Mouse (Mus musculus) liver, embryonic 13.5 days (tissue): Measurements from ENCODE around the gene Pde8a. TPM values are rescaled to one million over a fixed set of nuclear protein-coding genes. Genes with fewer than 3 reads are reported as not detected.
A peak's percentile ranks its signal among the peaks of the same experiment; 100 is the strongest.

Experiments used
- ATAC-seq: fragments of 200-750 bp; cut with Nextera tagmentation; 2 replicates; pipeline ENCODE4 v1.8.0; 2017; ENCODE audit warnings: low read depth, mild to moderate bottlenecking, moderate number of reproducible peaks, moderate library complexity
- DNase-seq: peaks from one replicate; pipeline ENCODE4 v3.0.0; 2022
- H3K27ac ChIP-seq: fragments of 300-500 bp; sonication (generic); 2 replicates; pipeline ENCODE4 v1.5.1; 2015; ENCODE audit warnings: moderate library complexity, mild to moderate bottlenecking, inconsistent platforms
- H3K27me3 ChIP-seq: fragments of 300-500 bp; sonication (generic); 2 replicates; pipeline ENCODE4 v1.6.1; 2015; ENCODE audit warnings: mild to moderate bottlenecking, inconsistent platforms
- H3K36me3 ChIP-seq: fragments of 300-500 bp; sonication (generic); 2 replicates; pipeline ENCODE4 v1.6.1; 2015; ENCODE audit warnings: mild to moderate bottlenecking, inconsistent platforms
- H3K4me1 ChIP-seq: fragments of 300-500 bp; sonication (generic); replicated peaks from 2 replicates; pipeline ENCODE4 v1.6.1; 2015; ENCODE audit warnings: inconsistent platforms
- H3K4me2 ChIP-seq: fragments of 300-500 bp; sonication (generic); 2 replicates; pipeline ENCODE4 v1.6.1; 2015; ENCODE audit warnings: inconsistent platforms, mild to moderate bottlenecking, moderate library complexity
- H3K4me3 ChIP-seq: fragments of 300-500 bp; sonication (generic); replicated peaks from 2 replicates; pipeline ENCODE4 v1.5.1; 2015; ENCODE audit warnings: mild to moderate bottlenecking, inconsistent platforms
- H3K9ac ChIP-seq: fragments of 300-500 bp; sonication (generic); 2 replicates; pipeline ENCODE4 v1.6.1; 2015; ENCODE audit warnings: mild to moderate bottlenecking, inconsistent platforms
- H3K9me3 ChIP-seq: fragments of 300-500 bp; sonication (generic); replicated peaks from 2 replicates; pipeline ENCODE4 v1.6.1; 2016; ENCODE audit warnings: inconsistent platforms
- WGBS: fragments of 180-500 bp; shearing (Covaris S2); methylation state at CpG from one replicate; pipeline ENCODE4 v1.1.7; 2015; ENCODE audit not compliant: insufficient replicate concordance; 5-methylcytosine and 5-hydroxymethylcytosine counted together
- polyA plus RNA-seq: library from polyadenylated mRNA; unstranded; fragments of >200 nt; fragmentation: Nextera tagmentation; extraction: Ambion mirVana; gene quantifications from 2 replicates; pipeline ENCODE4 v1.2.1, GENCODE M21; 2015

Gene Pde8a
- polyA plus RNA-seq, 1 experiment from 2014 or later, result 1.2 TPM

GRCm38 (mm10) chr7:81235600-81236223, 22.3 kb downstream of the Pde8a start:
- no peak for ATAC-seq
- 69% methylated on average over 4 of the region's 4 CpGs for WGBS
- Histone ChIP-seq H3K9ac (no peak overlapping the region), H3K4me3 (no peak overlapping the region), H3K9me3 (no peaks in the 10 kb centered on the region), H3K27ac (no peak overlapping the region), H3K27me3 (no peaks in the 10 kb centered on the region), H3K4me1 (no peaks in the 10 kb centered on the region), H3K36me3 (no peaks in the 10 kb centered on the region), H3K4me2 (no peak overlapping the region)
- no peak for DNase-seq

- 32% methylated on average over 5 of the region's 5 CpGs for WGBS
- Histone ChIP-seq H3K36me3 (no peaks in the 10 kb centered on the region), H3K4me1 (0 out of 2 replicates have a peak, but pooled peaks cover 2% of the 10 kb centered on the region), H3K27ac (no peak overlapping the region), H3K9ac (no peak overlapping the region), H3K27me3 (no peaks in the 10 kb centered on the region), H3K9me3 (no peaks in the 10 kb centered on the region), H3K4me2 (no peak overlapping the region), H3K4me3 (no peak overlapping the region)
- ATAC-seq (no peak), DNase-seq (no peak)
These were observed 30.0 kb downstream of the Pde8a start for GRCm38 (mm10) chr7:81243361-81243760.

- Histone ChIP-seq H3K27ac (peak overlapping the region; percentile 68), H3K9ac (no peak overlapping the region), H3K4me1 (peaks cover 8% of the 10 kb centered on the region; the same call in 1 of the 2 replicates), H3K9me3 (no peaks in the 10 kb centered on the region), H3K4me2 (no peak overlapping the region), H3K4me3 (no peak overlapping the region), H3K36me3 (no peaks in the 10 kb centered on the region), H3K27me3 (no peaks in the 10 kb centered on the region)
- 47% methylated on average over 3 of the region's 3 CpGs for WGBS
- DNase-seq (no peak), ATAC-seq (0 out of 2 replicates have a peak, but pooled peaks have one; percentile 41)
These were observed 36.5 kb downstream of the Pde8a start for GRCm38 (mm10) chr7:81249854-81250279.

GRCm38 (mm10) chr7:81250601-81251000, 37.2 kb downstream of the Pde8a start:
- H3K27me3 ChIP-seq, result no peaks in the 10 kb centered on the region
- H3K4me3 ChIP-seq, result no peak overlapping the region
- no peak for DNase-seq
- peaks cover 8% of the 10 kb centered on the region; the same call in 1 of the 2 replicates for H3K4me1 ChIP-seq
- H3K27ac ChIP-seq, result no peak overlapping the region
- 58% methylated on average over 6 of the region's 6 CpGs for WGBS
- no peaks in the 10 kb centered on the region for H3K36me3 ChIP-seq
- H3K9ac ChIP-seq, result no peak overlapping the region
- H3K9me3 ChIP-seq, result no peaks in the 10 kb centered on the region
- ATAC-seq, result no peak
- no peak overlapping the region for H3K4me2 ChIP-seq

- no peaks in the 10 kb centered on the region for H3K9me3 ChIP-seq
- H3K27ac ChIP-seq, result no peak overlapping the region
- no peaks in the 10 kb centered on the region for H3K27me3 ChIP-seq
- H3K9ac ChIP-seq, result no peak overlapping the region
- H3K4me2 ChIP-seq, result no peak overlapping the region
- H3K36me3 ChIP-seq, result no peaks in the 10 kb centered on the region
- DNase-seq (no peak), ATAC-seq (no peak)
- no peak overlapping the region for H3K4me3 ChIP-seq
- 67% methylated on average over 2 of the region's 2 CpGs for WGBS
- peaks cover 8% of the 10 kb centered on the region; the same call in 1 of the 2 replicates for H3K4me1 ChIP-seq
These were observed 38.1 kb downstream of the Pde8a start for GRCm38 (mm10) chr7:81251521-81251920.

- H3K4me1 ChIP-seq, result peaks cover 8% of the 10 kb centered on the region; the same call in 1 of the 2 replicates
- H3K9me3 ChIP-seq, result no peaks in the 10 kb centered on the region
- 57% methylated on average over 11 of the region's 11 CpGs for WGBS
- H3K4me3 ChIP-seq, result no peak overlapping the region
- H3K9ac ChIP-seq, result no peak overlapping the region
- H3K4me2 ChIP-seq, result no peak overlapping the region
- no peaks in the 10 kb centered on the region for H3K36me3 ChIP-seq
- DNase-seq (no peak), ATAC-seq (no peak)
- no peaks in the 10 kb centered on the region for H3K27me3 ChIP-seq
- H3K27ac ChIP-seq, result no peak overlapping the region
These were observed 39.9 kb downstream of the Pde8a start for GRCm38 (mm10) chr7:81253317-81253716.

GRCm38 (mm10) chr7:81254579-81254978, 41.2 kb downstream of the Pde8a start:
- Histone ChIP-seq H3K27ac (no peak overlapping the region), H3K9me3 (no peaks in the 10 kb centered on the region), H3K4me2 (no peak overlapping the region), H3K4me3 (no peak overlapping the region), H3K27me3 (no peaks in the 10 kb centered on the region), H3K9ac (no peak overlapping the region), H3K4me1 (peaks cover 4% of the 10 kb centered on the region; the same call in 1 of the 2 replicates), H3K36me3 (no peaks in the 10 kb centered on the region)
- no peak for ATAC-seq
- DNase-seq, result no peak

GRCm38 (mm10) chr7:81255456-81255855, 42.1 kb downstream of the Pde8a start:
- 0 out of 2 replicates have a peak, but pooled peaks cover 3% of the 10 kb centered on the region for H3K4me1 ChIP-seq

GRCm38 (mm10) chr7:81256773-81257172, 43.4 kb downstream of the Pde8a start:
- ATAC-seq (no peak), DNase-seq (no peak)
- Histone ChIP-seq H3K9ac (no peak overlapping the region), H3K27ac (no peak overlapping the region), H3K36me3 (no peaks in the 10 kb centered on the region), H3K27me3 (no peaks in the 10 kb centered on the region), H3K4me2 (no peak overlapping the region), H3K4me3 (no peak overlapping the region), H3K9me3 (no peaks in the 10 kb centered on the region), H3K4me1 (0 out of 2 replicates have a peak, but pooled peaks cover 3% of the 10 kb centered on the region)
- WGBS, result 71% methylated on average over 3 of the region's 3 CpGs

More at GRCm38 (mm10) chr7:81255456-81255855, 42.1 kb downstream of the Pde8a start:
- Histone ChIP-seq H3K27ac (no peak overlapping the region), H3K4me3 (no peak overlapping the region), H3K36me3 (no peaks in the 10 kb centered on the region), H3K9me3 (no peaks in the 10 kb centered on the region), H3K9ac (no peak overlapping the region), H3K27me3 (no peaks in the 10 kb centered on the region), H3K4me2 (no peak overlapping the region)
- no peak for DNase-seq
- WGBS, result 72% methylated on average over 3 of the region's 3 CpGs
- no peak for ATAC-seq

- DNase-seq, result no peak
- no peak for ATAC-seq
- WGBS, result 44% methylated on average over 7 of the region's 7 CpGs
- H3K36me3 ChIP-seq, result no peaks in the 10 kb centered on the region
- H3K9me3 ChIP-seq, result no peaks in the 10 kb centered on the region
- H3K27ac ChIP-seq, result no peak overlapping the region
- no peak overlapping the region for H3K4me3 ChIP-seq
- H3K4me1 ChIP-seq, result no peaks in the 10 kb centered on the region
- no peak overlapping the region for H3K9ac ChIP-seq
- no peaks in the 10 kb centered on the region for H3K27me3 ChIP-seq
- no peak overlapping the region for H3K4me2 ChIP-seq
These were observed 48.2 kb downstream of the Pde8a start for GRCm38 (mm10) chr7:81261548-81261947.

GRCm38 (mm10) chr7:81272908-81273307, 59.5 kb downstream of the Pde8a start:
- ATAC-seq, result no peak
- H3K36me3 ChIP-seq, result no peaks in the 10 kb centered on the region
- H3K4me3 ChIP-seq, result no peak overlapping the region
- no peaks in the 10 kb centered on the region for H3K27me3 ChIP-seq
- H3K4me1 ChIP-seq, result no peaks in the 10 kb centered on the region
- DNase-seq, result no peak
- H3K9me3 ChIP-seq, result no peaks in the 10 kb centered on the region
- H3K4me2 ChIP-seq, result no peak overlapping the region
- no peak overlapping the region for H3K27ac ChIP-seq
- WGBS, result 60% methylated on average over 3 of the region's 3 CpGs
- H3K9ac ChIP-seq, result no peak overlapping the region

- Histone ChIP-seq H3K27ac (no peak overlapping the region), H3K4me2 (no peak overlapping the region), H3K4me1 (no peaks in the 10 kb centered on the region), H3K27me3 (no peaks in the 10 kb centered on the region), H3K4me3 (no peak overlapping the region), H3K9me3 (no peaks in the 10 kb centered on the region), H3K9ac (no peak overlapping the region), H3K36me3 (no peaks in the 10 kb centered on the region)
- WGBS, result 56% methylated on average over 6 of the region's 6 CpGs
- no peak for ATAC-seq
- no peak for DNase-seq
These were observed 65.6 kb downstream of the Pde8a start for GRCm38 (mm10) chr7:81278966-81279365.
